Mouse (Mus musculus): Measurements from ENCODE around the gene Rinl. TPM values are rescaled to one million over a fixed set of nuclear protein-coding genes. Genes with fewer than 3 reads are reported as not detected.

Gene Rinl
- total RNA-seq, 2 experiments from 2014 or later, result 0.51 to 0.78 TPM

DNA sequence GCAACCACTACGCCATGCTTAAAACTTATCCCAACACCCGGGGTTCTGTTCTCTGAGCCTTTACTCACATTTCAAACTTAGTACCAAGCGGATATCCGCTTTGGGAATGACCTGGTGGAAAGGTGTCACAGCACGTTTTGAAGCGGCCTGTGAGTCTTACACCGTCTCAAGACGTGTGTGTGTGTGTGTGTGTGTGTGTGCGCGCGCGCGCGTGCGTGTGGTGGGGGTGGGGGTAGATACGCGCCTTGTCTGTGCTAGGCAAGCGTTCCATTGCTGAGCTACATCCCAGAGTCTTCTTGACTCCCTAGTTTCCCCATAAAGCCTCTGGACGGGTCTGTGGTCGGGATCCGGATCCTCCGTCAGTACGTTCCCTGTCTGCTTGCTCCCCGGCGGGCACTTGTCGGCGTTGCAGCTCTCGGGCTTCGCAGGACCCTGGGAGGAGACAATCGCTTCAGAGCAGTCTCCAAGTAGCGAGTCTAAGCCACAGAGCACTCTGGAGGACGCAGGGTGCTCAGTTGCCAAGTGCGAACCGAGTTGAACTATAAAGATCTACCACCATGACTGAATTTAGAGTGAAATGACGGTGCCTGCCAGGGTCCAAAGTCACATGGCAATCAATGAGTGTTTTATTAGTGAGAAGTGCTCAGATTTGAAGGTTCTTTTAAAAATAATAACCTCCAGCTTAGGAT lies 20.8 kb downstream of the Rinl start:
- peak; percentile 62 for DNase-seq

DNA sequence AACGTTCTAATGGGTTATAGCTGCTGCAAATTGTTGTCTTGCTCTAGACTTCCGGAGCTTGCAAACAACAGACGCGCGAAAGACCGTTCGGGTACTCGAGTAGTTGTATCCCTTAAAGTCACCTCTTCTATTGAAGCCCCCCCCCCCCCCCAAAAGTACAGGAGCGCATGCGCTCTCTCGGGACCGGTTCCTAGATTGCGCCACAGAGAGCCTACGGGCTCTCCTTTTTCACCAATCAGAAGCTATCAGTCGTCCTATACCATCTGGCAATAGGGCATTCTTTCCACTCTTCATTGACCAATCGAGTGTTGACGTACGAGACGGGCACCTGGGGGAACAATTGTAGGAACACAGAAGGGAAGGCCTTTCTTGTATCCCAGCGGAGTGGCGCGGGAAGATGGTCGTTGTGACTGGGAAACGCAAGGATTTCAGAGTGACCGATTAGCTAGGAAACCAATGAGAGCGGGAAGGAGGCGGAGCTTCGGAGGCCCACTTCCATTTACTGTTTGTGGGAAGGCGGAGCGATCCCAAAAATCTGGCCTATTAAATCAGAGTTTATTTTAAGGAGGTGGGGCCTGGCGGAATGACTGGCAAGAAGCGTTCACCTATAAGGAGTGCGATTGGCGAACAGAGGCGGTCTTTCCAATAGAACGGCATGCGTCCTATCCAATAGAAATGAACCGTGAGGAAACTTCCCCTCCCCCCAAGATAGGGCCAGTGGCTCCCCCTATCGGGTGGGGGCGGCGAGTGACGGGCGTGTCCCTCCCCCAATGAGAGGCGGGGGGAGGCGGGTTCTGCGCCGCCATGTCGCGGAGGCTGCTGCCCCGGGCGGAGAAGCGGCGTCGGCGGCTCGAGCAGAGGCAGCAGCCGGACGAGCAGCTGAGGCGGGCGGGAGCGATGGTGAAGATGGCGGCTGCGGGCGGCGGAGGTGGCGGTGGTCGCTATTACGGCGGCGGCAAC lies 21.6 kb downstream of the Rinl start:
- peak; percentile 99 for DNase-seq

DNA sequence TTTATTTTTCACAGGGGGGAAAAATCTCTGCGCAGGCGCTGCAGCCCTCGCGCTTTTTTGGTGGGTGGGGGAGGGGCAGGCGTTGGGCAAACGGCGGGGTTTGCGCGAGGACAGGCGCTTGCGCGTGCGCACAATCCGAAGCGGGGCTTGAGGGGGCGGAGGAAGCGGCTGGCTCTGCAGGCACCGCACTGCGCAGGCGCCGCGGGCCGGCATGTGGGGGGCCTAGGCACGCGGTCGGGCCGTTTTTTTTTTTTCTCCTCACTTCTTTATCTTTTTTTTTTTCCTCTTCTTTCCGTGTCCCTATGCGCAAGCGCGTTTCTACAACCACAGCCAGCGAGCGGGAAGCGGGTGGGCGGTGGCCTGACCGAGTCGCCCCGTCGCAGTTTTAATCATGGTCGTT lies 22.5 kb downstream of the Rinl start:
- DNase-seq, result peak; percentile 94

DNA sequence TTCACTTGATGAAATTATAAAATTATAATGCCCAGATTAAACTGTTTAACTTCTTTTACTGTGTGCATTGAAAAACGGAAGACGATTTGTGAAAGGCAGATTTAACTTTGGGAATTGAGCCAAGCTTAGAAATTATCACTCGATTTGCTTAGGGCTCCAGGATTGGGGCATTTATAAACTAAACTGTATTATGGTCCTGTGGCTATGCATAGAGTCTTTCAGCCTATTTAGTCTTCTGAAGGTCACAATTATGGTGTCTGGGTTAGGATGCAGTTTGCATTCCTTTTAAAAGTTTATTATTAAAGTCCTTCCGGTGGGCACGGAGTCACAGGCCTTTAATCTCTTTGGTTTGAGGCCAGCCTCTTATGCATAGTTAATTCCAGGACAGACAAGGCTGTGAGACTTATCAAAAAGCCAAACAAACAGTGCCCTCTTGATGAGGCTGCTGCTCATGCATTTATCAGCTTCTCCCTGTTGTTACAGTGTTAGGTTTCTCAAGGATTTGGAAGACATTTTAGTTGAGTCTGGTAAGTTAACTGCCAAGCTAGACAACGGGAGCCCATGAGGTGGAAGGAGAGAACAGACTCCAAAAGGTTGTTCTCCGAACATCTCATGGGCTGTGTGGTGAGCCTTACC lies 23.0 kb downstream of the Rinl start:
- DNase-seq, result no peak

DNA sequence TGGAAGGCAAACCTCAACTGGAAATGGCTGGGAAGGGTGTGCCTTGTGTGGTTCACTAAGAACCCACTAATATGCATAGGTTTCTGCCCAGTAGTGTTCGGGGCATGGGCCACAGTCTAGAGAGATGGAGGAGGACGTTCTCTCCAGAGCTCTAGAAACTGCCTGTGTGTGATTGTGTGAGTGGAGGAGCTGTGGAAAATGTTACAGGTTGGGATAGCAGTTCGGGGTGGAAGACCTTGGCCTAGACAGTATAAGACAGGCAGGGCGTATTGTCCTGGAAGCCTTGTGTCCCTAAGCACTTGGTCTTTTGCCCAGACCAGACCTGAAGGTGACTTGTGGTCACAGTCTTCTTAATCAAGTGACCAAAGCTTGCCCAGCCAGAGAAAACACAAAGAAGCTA lies 23.7 kb downstream of the Rinl start:
- DNase-seq, result no peak

DNA sequence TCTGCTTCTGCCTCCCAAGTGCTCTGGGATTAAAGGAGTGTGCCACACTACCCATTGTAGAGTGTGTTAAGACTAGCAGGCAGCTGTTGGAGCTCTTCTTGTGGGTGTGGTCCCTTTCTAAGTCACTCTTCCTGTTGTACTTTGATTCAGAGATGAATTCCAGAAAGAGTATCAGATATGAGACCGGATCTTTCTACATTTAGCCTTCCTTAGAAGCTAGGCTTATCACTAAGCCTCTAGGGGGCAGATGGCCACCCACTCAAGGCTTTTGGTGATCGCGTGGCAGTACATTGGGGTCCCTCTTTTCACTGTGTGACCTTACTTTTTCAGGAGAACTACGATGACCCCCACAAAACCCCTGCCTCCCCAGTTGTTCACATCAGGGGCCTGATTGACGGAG lies 24.2 kb downstream of the Rinl start:
- no peak for DNase-seq

DNA sequence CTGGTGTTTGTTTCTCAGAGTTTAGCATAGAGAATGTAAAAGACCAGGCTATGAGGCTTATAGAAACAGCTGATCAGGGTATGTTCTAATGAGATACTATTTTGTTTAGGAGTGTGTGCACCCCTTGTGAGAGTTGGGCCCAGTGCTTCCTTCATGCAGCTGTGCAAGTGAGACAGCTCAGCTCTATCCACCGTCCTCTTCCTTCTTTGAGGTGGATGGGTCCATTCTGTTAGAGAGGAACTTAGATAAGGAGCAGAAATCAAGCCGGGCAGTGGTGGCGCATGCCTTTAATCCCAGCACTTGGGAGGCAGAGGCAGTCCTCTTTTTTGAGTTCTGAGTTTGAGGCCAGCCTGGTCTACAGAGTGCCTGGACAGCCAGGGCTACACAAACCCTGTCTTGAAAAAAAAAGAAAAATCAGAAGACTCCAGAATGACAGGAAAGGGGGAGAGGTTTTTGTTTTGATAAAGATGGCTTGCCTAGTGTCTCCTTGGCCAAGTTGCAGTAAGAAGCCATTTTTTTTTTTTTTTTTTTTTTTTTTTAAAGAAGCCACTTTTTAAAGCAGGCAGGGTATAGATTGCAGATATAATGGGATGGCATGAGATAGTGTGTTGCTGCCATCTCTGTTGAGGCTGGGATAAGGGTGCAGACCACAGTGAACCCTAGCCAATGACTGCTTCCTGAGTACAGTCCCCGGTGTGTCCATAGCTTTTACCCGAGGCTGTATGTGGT lies 25.7 kb downstream of the Rinl start:
- no peak for DNase-seq

DNA sequence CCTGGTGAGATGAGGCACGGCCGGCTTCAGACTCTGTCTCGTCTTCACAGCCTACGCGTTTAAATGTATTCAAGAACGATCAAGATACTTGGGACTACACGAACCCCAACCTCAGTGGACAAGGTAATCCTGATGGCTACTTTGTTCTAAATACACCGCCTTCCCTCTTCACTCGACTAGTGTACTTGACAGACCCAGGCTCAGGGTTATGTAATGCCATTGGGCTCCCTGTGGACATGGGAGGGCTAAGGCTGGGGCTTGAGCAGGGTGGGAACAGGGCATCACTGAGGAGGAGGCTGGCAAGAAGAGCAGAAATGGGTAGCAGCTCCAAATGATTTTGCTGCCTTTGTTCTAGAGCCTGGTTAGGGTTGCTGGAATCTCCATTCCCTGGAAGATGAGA lies 26.5 kb downstream of the Rinl start:
- no peak for DNase-seq

DNA sequence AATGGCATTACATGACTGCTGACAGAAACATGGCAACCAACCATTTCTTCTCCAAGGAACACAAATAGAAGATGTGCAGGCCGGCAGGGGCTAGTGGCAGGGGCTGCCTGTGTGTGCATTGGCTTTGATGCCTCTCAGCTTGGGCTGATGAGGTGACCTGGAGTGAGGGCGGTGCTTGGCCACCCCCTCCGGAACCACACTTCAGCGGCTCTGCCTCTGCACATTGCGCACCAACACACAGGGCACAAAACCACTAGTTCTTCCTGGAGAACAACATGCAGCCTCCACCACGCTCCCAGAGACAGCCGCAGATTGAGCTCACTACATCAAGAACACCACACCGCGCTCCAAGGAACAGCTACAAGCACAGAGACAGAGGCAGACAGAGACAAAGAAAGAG lies 27.4 kb downstream of the Rinl start:
- no peak for DNase-seq

DNA sequence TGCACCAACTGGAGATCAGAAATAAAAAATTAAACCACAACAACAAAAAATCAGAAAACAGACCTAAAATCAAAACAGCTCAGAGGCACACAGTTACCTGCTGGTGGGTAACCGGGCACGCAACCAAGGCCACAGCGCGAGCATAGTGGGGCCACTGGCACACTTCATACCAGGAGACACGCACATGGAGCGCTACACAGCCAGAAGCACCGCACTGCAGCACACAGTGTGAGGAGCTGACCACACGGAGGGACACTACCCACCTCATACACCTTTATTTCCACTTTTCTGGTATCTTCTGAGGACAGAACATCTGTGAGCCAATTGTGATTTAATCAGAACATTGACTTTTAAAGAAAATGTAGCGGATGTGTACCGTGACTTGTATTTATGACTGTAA lies 28.2 kb downstream of the Rinl start:
- no peak for DNase-seq

DNA sequence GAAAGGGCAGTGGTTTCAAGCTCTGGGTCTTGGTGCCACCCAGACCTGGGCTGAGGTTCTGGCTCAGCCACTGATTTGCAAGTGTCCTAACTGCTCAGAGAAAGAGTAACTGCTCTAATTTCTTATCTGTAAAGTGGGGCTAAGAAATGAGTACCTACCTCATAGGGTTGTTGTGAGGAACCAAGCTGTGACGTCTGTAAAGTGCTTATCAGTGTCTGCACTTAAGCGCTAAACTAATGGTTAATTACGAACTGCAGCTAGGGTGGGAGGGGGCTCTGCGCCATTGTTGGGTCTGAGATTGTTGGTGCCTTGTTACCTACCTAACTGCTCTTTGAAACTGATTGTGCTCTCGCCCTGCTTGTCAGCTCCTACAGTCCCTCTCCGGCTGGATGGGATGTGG lies 28.8 kb downstream of the Rinl start:
- no peak for DNase-seq

DNA sequence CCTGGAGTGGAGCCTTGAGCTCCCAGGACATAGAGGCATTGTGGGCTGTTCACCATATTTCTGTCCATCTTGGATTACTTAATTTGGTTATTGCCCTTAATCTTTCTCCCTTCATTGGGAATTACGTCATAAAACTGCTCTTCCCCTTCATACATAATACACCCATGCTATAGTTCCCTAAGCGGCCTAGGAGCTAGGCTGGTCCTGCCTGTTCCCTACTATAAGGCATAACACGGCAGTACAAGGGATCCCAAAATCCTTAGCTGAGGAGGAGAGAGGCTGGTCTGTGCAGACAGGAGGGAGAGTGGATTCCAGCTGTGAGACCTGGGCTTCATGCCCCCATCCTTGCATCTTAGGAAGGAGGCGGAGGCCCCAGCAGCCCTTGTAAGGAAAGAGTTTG lies 29.2 kb downstream of the Rinl start:
- DNase-seq, result no peak

DNA sequence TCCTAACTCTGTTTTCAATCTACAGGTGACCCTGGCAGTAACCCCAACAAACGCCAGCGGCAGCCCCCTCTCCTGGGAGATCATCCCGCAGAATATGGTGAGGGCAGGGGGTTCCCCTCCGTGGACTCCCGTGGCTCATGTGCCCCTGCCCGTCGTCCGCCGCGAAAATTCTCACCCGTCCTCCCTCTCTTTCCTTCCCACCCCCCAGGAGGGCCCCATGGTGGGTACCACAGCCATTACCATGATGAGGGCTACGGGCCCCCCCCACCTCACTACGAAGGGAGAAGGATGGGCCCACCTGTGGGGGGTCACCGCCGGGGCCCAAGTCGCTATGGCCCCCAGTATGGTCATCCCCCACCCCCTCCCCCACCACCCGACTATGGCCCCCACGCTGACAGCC lies 29.7 kb downstream of the Rinl start:
- DNase-seq, result no peak

DNA sequence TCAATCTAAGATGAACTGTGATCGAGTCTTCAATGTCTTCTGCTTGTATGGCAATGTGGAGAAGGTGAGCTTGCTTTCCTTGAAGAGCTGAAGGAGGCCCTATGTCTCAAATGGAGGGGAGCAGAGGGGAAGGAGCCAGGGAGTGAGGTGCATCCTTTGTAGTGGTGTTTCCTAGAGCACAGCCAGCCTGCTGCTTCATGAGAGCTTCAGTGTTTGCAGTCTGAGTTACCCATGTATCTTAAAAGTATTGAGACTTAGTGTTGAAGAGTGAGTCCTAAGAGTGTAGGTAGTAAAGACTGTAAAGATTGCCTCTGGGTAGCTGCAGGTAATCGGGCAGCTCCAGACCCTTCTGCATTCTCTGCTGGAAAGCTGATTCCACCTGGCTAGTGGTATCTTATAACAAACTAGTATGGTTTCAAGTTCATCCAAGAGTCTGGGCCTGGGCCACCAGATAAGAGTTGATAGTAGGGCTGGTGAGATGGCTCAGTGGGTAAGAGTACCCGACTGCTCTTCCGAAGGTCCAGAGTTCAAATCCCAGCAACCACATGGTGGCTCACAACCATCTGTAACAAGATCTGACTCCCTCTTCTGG lies 30.2 kb downstream of the Rinl start:
- DNase-seq, result no peak

DNA sequence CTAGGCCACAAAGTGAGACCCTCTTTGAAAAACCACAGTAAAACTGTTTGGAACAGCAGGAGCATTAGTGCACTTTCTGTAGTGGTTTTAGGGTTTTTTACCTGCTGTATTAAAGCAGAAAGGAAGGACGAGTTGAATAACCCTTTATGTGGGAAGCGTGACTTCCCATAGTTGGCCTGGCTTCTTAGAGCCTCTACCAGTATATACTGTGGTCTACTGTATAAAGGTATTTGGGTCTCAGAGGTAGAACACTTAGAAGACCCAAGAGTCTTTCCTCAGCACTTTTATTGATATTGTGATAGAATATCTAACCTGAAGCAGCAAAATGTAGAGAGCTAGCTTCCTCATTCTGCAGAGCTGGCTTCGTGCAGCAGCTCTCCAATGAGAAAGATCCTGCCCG lies 30.8 kb downstream of the Rinl start:
- no peak for DNase-seq

DNA sequence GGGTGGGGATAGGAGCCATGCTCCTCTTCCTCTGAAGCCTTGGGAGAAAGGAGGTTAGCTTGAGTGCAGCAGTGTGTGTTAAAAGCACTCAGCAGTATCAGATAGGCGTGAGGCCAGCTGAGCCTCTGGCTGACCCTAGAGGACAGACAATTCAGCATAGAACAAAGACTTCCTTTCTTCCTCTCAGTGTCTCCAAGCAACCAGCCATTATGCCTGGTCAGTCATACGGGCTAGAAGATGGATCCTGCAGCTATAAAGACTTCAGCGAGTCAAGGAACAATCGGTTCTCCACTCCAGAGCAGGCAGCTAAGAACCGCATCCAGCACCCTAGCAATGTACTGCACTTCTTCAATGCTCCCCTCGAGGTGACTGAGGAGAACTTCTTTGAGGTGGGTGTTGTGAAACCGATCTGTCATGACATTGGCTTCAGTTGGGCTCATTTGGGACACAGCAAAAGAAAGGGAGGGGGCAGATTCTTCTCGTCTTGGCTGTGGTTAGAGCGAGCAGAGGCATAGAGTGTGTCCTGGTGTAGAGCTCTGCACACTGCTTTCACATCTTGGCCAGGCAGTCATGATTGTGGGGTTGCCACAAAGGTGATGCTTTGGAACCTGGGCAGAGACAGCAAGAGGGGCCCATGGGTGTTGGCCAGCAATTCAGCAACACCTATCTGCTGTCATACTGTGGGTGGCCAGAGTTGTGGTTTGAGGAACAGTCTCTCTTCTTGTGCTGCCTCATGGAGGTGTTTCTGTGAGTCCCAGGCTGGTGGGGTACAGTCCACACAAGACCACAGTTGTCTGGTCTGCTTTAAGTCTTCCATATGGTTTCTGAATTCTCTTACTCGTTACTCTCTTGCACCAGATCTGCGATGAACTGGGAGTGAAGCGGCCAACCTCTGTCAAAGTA lies 31.8 kb downstream of the Rinl start:
- no peak for DNase-seq

DNA sequence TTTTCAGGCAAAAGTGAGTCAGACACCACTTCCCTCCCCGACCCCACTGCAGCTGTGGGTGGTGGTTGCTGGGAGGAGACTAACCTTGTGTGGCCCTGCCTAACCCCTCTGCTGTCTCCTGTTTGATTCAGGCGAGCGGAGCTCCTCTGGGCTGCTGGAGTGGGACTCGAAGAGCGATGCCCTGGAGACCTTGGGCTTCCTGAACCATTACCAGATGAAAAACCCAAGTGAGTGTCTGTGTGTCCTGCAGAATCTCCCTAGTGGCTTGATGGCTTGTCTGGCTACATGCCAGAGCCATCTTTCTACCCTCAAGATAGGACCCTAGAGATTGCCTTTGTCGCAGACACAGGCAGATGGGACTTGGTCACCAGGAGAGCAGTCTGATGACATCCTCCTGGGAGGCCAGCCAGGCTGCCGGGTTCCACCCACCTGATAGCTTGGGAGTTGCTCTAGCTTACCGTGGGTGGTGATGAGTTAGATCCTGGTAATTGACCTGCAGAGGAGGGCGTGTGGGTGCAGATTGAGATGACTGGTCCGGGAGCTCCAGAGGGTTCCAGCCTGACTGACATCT lies 32.6 kb downstream of the Rinl start:
- peak; percentile 52 for DNase-seq

DNA sequence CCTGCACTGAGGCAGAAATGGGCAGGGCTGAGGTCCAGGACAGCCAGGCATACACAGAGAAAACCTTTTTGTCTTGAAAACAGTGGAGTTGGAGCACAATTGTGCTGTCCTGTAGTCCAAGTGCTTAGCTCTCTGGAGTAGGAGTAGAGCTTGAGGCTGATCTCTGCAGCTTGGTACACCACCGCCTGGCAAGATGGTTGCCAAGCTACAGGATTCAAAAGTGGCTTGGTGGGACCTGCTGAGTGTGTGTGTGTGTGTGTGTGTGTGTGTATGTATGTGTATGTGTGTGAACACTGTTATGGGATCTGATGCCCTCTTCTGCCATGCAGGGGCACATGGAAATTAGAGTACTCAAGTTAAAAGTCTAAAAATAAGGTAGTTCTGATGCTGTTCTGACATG lies 33.8 kb downstream of the Rinl start:
- no peak for DNase-seq

DNA sequence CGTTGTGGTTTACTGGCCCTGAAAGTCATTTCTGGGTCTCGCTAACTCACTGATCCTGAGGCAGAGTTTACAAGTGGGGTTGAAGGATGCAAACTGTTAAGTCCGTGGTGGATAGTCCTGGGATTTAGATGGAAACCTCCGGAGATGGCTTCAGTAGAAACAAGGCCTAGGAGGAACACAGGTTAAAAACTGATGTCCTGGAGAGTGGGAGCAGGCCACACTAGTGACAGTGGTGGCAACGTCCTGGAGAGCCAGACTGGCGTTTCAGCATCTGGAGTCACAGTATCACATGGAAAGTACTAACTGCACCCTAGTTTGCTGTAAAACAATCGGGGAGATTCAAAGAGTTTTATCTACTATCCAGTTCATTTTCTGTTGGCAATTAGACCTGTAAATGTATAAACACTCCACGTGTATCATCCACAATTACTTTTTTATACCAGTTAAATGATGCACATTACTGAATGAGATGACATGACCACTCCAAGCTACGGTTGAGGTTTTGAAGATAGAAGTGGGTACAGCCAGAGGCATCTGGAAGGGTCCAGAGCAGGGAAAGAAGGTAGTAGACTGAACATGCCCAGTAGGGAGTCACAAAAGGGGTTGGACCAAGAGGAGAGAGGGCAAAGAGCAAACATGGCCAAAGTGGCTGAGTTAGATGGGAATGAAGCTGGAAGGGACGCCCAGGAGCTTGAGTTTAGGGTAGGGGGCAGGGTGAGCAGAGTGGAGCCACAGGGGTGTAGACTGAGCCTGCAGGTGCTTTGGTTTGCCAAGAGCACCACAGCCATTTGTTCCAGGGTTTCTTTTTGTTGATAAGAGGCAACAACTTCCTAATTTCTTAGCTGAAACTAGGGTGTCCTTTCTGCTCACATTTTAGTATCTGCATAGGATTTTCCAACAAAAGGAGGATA lies 34.5 kb downstream of the Rinl start:
- no peak for DNase-seq

DNA sequence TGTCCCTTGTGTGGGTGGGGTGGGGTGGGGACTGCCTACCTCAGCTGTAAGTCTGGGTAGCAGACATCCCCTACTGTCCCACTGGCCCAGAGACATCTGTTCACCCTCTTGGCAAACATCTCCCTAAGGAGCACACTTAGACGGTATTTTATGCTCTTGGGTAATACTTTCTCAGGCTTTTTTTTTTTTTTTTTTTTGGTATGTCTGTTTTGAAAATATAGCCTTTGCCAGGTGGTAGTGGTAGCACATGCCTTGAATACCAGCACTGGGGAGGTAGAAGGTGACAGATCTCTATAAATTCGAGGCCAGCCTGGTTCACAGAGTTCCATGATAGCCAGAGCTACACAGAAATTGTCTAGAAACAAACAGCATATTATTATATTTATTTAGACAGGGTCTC lies 35.2 kb downstream of the Rinl start:
- DNase-seq, result no peak
